Mouse (Mus musculus): Measurements from ENCODE around the gene Ddr2. TPM values are rescaled to one million over a fixed set of nuclear protein-coding genes. Genes with fewer than 3 reads are reported as not detected.

The Ddr2 gene
- 10 to 100 TPM in 1 of 26 experiments, 1 to 10 TPM in 2, under 1 TPM in 5, not detected in 18; 0.10 to 17.9 (median 0.38) TPM for total RNA-seq (2018; cell fraction: chromatin; rRNA removed)
- under 1 TPM in 8 of 26 experiments, not detected in 18; under 0.01 to 0.05 (median 0.04) TPM for total RNA-seq (2018; cell fraction: cytosol; rRNA removed)
- total RNA-seq (2018; cell fraction: nucleus; rRNA removed): 1 to 10 TPM in 1 of 26 experiments, under 1 TPM in 2, not detected in 23; 0.05 to 2.5 (median 0.29) TPM
- polyA plus RNA-seq (2018): 0.04 TPM in 1 of 3 replicates, not detected in the others

DNA sequence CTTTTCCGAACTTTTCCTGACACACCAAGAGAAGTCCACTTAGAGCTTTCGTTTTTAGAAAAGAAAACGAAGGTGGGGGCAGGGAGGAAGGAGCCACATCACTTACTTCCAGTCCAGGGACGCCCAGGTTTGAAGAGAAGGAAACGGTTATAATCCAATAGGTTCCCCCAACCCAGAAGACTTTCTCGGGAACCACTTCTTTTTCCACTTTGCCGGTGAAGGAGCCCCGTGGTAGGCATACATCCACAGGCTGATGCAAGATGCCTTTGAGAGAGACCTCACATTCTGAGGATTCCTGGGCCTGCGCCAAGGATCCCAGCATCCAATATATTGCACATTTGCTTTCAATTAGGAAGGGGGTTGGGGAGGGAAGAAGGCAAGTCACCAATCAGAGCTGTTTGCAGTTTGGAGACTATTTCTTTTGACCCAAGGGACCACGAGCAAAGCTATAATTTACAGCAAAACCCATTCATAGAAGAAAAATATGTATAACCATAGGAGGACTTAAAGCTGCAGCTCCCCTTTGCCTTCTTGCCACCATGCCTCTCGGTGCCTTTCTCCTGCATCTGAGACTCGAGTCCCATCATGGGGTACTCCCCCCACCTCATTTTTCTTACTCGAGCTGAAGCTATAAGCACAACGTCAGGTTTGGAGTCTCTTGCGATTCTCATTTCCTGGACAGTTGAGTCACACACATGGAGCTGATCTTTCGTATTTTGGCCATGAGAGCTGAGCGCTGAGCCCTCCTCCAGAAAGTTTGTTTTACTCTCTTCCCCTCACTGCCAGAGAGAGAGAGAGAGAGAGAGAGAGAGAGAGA is at the start of gene Ddr2:
TSS of gene Ddr2 (minus strand) at position 247 of the 817 bp plus-strand sequence.
- WGBS (ENCODE audit: missing documents): 85% methylated on average over 17 of the region's 17 CpGs
- no peak within 1 kb of the TSS for H3K4me3 ChIP-seq (ENCODE audit: inconsistent target)
- no peak within 1 kb of the TSS for H3K27ac ChIP-seq
- no peaks in the 10 kb centered on the region for H3K79me2 ChIP-seq (ENCODE audit: inconsistent target)
- no peaks in the 10 kb centered on the region for H3K36me3 ChIP-seq (ENCODE audit: inconsistent target)

DNA sequence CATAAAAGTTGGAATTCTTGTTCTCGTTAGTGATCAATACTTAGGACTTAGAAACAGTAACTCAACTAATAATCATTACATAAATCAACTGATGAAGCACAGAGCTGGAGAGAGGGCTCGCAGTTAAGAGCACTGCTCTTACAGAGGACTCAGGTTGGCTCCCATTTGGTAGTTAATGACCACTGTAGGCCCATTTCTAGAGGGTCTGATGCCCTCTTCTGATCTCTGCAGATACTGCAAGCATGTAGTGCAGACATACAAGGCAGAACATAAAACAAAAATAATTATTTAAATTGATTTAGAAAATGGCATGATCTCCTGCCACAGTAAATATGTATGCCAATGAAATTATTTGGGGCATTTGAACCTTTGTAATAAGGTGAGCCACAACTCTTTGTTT is 49.1 kb upstream of the Ddr2 start:
- peaks cover 18% of the 10 kb centered on the region; the same call in 1 of the 2 replicates for H3K36me3 ChIP-seq (ENCODE audit: inconsistent target)
- H3K4me3 ChIP-seq (ENCODE audit: inconsistent target): no peak overlapping the region
- 83% methylated on average over 1 of the region's 2 CpGs for WGBS (ENCODE audit: missing documents)
- no peak overlapping the region for H3K27ac ChIP-seq
- no peaks in the 10 kb centered on the region for H3K79me2 ChIP-seq (ENCODE audit: inconsistent target)

DNA sequence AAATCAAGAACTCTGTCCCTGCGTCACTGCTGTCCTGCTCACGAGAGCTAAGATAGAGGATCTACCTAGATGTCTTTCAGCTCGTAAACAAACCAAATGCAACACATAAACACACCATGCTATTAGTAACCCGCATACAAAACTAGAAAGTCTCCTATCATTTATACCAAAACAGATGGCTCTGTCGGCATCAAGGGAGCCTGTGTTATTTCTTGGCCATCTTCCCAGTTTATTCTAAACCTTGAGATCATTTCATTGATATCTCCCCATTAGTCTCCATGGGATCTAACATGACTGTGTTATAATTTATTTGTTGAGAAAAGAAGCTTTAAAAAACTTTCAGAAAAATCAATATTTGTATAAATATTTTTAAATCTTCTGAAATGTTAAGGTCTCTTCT is 45.2 kb upstream of the Ddr2 start:
- no peaks in the 10 kb centered on the region for H3K79me2 ChIP-seq (ENCODE audit: inconsistent target)
- peaks cover 18% of the 10 kb centered on the region; the same call in 1 of the 2 replicates for H3K36me3 ChIP-seq (ENCODE audit: inconsistent target)
- 96% methylated on average over 5 of the region's 5 CpGs for WGBS (ENCODE audit: missing documents)

DNA sequence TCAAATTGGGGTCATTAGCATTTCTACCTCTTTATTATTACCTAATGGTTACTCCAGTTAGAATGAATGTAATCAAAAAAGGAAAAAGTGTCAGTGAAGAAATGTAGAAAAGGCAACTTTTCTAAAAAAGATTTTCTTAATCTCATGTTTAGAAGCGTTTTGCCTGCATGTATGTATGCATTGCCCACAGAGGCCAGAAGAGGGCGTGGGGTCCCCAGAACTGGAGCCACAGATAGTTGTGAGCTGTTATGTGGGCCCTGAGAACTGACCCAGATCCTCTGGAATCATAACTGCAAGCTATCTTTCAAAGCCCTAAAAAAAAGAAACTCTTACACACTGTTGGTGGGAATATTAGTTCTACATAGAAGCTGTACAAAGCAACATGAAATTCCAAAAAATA is 44.7 kb upstream of the Ddr2 start:
- WGBS (ENCODE audit: missing documents): 86% methylated on average over 2 of the region's 2 CpGs
- H3K4me3 ChIP-seq (ENCODE audit: inconsistent target): no peak overlapping the region
- H3K79me2 ChIP-seq (ENCODE audit: inconsistent target): no peaks in the 10 kb centered on the region
- peaks cover 18% of the 10 kb centered on the region; the same call in 1 of the 2 replicates for H3K36me3 ChIP-seq (ENCODE audit: inconsistent target)
- H3K27ac ChIP-seq: no peak overlapping the region

More for the DNA sequence above, 45.2 kb upstream of the Ddr2 start:
- no peak overlapping the region for H3K27ac ChIP-seq
- H3K4me3 ChIP-seq (ENCODE audit: inconsistent target): no peak overlapping the region

DNA sequence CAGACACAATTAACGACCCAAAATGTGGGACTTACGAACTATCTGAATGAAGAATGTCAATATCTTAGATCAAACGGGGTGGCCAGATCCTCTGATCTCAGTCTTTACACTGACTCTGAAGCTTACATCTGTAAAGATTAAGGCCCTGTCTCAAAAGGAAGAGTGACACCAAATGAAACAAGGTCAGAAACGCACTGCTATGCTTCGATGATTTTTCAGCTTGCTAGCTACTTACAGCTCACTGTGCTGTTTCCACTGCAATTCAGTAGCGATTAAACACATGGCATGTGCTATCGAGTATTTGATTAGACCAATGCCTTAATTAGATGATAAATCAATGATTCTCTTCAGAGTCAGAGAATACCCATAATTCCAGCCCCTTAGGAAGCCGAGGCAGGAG is 43.4 kb upstream of the Ddr2 start:
- 97% methylated on average over 8 of the region's 8 CpGs for WGBS (ENCODE audit: missing documents)
- Histone ChIP-seq H3K4me3 (ENCODE audit: inconsistent target) (no peak overlapping the region), H3K79me2 (ENCODE audit: inconsistent target) (no peaks in the 10 kb centered on the region), H3K36me3 (ENCODE audit: inconsistent target) (peaks cover 25% of the 10 kb centered on the region; the same call in 1 of the 2 replicates), H3K27ac (no peak overlapping the region)

DNA sequence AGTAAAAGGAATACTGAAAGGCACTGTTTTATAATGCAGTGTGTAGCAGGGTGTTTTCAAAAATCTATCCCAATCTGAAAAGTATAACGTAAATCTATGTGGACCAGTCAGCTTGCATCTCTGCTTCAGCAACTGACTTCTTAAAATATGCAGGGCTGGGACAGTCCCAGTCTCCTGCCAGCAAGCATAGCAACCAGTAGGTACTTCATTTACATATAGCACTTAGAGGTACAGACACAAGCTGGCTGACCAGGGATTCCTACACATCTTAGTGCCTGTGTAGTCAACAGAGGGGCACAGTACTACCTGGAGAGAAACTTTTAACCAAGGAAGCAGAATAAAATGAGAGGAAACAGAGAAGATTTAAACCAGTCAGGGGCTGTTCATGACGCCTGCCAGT is 42.0 kb upstream of the Ddr2 start:
- Histone ChIP-seq H3K36me3 (ENCODE audit: inconsistent target) (peaks cover 28% of the 10 kb centered on the region; the same call in 1 of the 2 replicates), H3K27ac (no peak overlapping the region), H3K4me3 (ENCODE audit: inconsistent target) (no peak overlapping the region), H3K79me2 (ENCODE audit: inconsistent target) (no peaks in the 10 kb centered on the region)
- whole genome bisulfite sequencing (ENCODE audit: missing documents): 100% methylated on average over 2 of the region's 2 CpGs

DNA sequence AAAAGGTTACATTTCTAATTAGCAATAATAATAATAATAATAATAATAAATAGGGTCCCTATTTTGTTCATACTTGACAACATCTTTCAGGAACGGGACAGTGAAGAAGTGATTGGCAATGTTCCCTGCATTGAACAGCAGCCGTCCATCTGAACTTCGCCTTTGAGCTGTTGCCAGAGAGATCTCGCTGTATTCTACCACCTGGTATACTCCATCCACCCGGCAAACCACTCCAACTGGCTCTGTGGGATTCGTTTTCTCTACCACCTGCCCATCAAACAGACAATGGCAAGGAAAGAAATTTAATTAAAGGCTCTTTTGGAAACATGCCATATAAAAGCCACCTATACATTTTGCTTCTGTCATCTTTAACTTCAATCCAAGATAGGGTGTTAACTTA is 40.3 kb upstream of the Ddr2 start:
- H3K27ac ChIP-seq: no peak overlapping the region
- peaks cover 24% of the 10 kb centered on the region; the same call in 1 of the 2 replicates for H3K36me3 ChIP-seq (ENCODE audit: inconsistent target)
- no peak overlapping the region for H3K4me3 ChIP-seq (ENCODE audit: inconsistent target)
- WGBS (ENCODE audit: missing documents): 95% methylated on average over 6 of the region's 6 CpGs
- H3K79me2 ChIP-seq (ENCODE audit: inconsistent target): no peaks in the 10 kb centered on the region

DNA sequence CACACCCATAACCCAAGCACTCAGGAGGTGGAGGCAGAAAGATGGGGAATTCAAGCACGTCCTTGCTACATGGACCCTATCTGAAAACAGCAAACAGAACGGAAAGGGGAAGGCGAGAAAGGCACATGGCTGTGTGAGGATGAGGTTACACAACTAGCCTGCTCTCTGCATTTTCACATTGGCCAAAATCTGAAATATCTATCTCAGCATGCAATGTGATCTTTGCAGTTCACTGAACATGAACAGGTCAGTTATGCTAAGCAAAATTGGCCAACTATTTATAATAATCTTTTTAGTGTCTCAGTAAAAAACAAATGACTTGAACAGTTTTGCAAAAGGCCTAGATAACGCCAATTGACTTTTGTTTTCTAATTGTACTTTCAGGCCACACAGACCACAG is 39.2 kb upstream of the Ddr2 start:
- WGBS (ENCODE audit: missing documents): 64% methylated on average over 4 of the region's 4 CpGs
- Histone ChIP-seq H3K36me3 (ENCODE audit: inconsistent target) (peaks cover 21% of the 10 kb centered on the region; the same call in 1 of the 2 replicates), H3K4me3 (ENCODE audit: inconsistent target) (no peak overlapping the region), H3K79me2 (ENCODE audit: inconsistent target) (no peaks in the 10 kb centered on the region), H3K27ac (no peak overlapping the region)

DNA sequence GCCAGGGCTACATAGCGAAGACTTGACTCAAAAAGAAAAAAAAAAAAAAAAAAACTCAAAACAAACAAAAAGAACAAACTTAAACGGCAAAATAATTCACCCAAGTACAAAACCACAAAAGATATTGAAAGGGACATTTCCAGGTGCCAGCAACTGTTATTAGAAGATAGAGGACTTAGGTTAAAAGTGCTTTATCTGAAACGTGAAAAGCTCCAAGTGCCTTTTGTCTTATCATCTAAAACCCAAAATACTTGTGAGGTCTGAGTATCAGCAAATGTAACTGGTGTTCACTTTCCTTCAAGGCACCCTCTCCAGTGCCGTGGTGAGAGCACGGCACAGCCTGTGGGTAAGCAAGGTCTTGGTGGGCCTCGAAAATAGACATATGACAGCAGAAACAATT is 38.0 kb upstream of the Ddr2 start:
- H3K27ac ChIP-seq: no peak overlapping the region
- H3K79me2 ChIP-seq (ENCODE audit: inconsistent target): no peaks in the 10 kb centered on the region
- peaks cover 29% of the 10 kb centered on the region; the same call in 1 of the 2 replicates for H3K36me3 ChIP-seq (ENCODE audit: inconsistent target)
- 87% methylated on average over 5 of the region's 6 CpGs for WGBS (ENCODE audit: missing documents)
- H3K4me3 ChIP-seq (ENCODE audit: inconsistent target): no peak overlapping the region

DNA sequence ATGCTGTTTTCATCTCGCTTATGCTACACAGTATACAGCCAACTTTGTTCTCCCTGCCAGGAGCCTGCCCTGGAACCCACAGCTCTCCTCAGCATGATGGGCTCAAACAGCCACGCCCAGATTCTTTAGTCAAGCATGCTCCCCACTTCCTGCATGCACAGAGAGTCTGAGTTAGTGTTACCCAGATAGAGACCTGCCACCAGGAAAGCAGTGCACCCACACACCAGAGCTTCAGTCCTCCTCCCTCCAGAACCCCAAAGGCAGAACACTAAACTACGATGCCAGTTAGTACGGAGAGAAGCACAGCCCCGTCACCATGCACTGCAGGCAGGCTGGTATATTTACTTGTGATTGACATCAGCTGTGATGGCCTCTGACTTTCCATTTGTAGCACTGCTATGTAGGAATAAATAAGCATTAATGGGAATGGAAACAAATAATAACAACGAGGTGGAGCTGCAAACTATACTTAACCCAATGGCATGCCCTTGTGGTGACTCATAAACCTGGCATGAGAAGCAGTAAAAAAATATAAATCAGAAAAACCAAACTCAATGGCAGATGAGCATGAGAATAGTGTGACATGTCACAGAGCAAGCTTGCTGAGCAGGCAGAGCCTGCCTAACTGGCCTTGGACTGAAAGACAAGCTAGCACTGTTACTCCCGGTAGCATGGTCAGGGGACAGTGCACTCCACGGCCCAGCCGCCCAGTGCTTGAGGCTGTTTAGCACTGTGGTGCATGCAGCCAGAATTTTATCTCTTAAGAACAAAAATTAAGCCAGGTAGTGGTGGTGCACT is 37.3 kb upstream of the Ddr2 start:
- no peaks in the 10 kb centered on the region for H3K79me2 ChIP-seq (ENCODE audit: inconsistent target)
- WGBS (ENCODE audit: missing documents): 93% methylated on average over 9 of the region's 9 CpGs
- H3K4me3 ChIP-seq (ENCODE audit: inconsistent target): no peak overlapping the region
- peaks cover 35% of the 10 kb centered on the region; the same call in 1 of the 2 replicates for H3K36me3 ChIP-seq (ENCODE audit: inconsistent target)
- no peak overlapping the region for H3K27ac ChIP-seq

DNA sequence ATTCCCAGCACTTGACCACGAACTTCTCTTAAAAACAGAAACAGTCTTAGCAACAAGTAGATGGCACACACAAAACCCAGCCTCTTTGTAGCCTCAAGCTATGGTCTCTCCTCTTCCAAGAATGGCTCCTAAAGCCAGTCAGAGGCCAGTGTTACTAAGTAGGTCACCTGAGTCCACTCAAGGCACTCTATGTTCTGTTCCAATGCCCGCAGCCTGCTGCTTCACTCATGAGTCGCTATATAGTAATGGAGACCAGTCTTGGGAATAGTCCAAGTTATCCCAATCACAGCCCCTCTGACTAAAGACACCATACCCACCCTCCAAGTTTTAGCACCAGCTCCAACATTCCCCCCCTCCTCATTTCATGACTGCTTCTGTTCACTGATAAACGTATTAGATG is 35.0 kb upstream of the Ddr2 start:
- whole genome bisulfite sequencing (ENCODE audit: missing documents): 89% methylated on average over 3 of the region's 4 CpGs
- no peaks in the 10 kb centered on the region for H3K79me2 ChIP-seq (ENCODE audit: inconsistent target)
- no peak overlapping the region for H3K4me3 ChIP-seq (ENCODE audit: inconsistent target)
- no peak overlapping the region for H3K27ac ChIP-seq
- H3K36me3 ChIP-seq (ENCODE audit: inconsistent target): peaks cover 47% of the 10 kb centered on the region

DNA sequence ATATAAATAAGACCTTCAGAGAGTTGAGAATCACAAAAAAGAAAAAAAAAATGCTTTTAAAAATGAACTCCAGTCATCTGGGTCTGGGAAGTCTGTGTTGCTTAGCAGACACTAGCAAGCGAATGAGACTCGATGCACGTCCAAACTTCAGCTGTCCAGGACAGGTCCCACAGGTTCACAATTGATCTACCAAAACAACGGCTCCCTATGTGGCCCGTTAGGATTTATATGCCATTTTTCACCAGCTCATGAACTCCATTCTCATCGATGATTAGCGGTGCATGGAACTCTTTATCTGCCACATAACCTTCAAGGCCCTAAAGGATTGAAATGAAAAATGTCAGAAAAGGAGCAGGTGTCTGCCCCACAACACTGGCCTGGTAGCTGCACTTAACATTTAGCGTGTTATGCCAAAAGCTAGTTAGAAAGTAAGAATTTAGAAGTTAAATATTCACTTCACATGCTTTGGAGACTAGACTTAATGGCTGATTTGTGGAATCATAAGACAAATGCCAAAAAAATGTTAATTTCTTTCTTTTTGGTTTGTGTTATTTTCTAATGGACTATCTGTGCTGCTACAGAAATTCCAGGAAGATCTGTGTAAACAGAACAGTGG is 31.8 kb upstream of the Ddr2 start:
- Histone ChIP-seq H3K79me2 (ENCODE audit: inconsistent target) (no peaks in the 10 kb centered on the region), H3K4me3 (ENCODE audit: inconsistent target) (no peak overlapping the region), H3K27ac (no peak overlapping the region), H3K36me3 (ENCODE audit: inconsistent target) (peaks cover 28% of the 10 kb centered on the region)
- WGBS (ENCODE audit: missing documents): 90% methylated on average over 8 of the region's 8 CpGs

DNA sequence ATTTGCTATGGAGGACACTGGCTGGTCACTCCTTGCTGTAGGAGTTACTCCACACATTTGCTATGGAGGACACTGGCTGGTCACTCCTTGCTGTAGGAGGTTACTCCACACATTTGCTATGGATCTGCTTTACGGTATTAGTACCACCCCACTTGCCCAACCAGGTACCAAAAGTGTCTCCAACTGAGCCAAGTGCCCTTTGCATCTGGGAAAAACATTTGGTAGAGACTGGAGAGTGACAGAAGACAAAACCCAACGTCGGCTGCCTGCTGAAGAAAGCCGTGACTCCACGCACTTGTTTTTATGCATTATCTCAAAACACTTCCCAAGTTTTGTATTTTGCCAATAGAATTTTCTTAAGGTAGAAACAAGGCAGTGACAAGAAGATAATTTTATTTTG is 31.1 kb upstream of the Ddr2 start:
- no peak overlapping the region for H3K4me3 ChIP-seq (ENCODE audit: inconsistent target)
- WGBS (ENCODE audit: missing documents): 95% methylated on average over 5 of the region's 5 CpGs
- H3K27ac ChIP-seq: no peak overlapping the region
- H3K36me3 ChIP-seq (ENCODE audit: inconsistent target): peaks cover 28% of the 10 kb centered on the region
- no peaks in the 10 kb centered on the region for H3K79me2 ChIP-seq (ENCODE audit: inconsistent target)

DNA sequence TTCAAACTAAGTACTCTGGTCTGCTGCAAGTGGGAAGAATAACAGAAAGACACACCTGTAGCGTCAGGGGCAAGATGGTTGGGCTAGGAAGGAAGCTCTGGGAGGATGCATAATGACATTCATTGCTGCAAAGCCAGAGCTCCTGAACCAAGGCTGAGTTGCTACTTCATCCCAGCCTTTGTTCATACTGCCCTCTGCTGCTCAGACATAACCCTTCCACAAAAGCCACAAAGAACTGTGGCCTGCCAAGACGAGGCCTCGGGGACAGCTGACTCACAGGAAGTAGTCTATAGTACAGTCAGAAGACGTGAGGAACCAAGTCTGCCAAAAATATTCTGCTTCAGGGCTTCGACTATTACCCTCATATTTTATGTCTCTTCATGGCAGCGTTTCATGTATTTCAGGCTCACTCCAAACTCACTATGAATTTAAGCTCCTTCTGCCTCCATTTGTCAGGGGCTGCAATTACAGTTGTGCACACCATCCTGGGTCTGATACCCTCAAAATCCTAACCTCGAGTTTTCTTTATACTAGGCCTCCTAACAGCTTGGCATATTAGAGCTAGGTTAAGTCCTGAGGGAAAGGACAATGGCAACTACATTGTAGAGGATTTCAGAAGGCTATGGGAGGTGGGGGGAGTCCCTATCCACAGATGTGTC is 25.9 kb upstream of the Ddr2 start:
- no peaks in the 10 kb centered on the region for H3K36me3 ChIP-seq (ENCODE audit: inconsistent target)
- no peak overlapping the region for H3K4me3 ChIP-seq (ENCODE audit: inconsistent target)
- 9% methylated on average over 7 of the region's 7 CpGs for WGBS (ENCODE audit: missing documents)
- H3K79me2 ChIP-seq (ENCODE audit: inconsistent target): no peaks in the 10 kb centered on the region
- H3K27ac ChIP-seq: 0 out of 2 replicates have a peak overlapping the region, but pooled peaks have one; percentile 17

Measured in macrophage (primary cell).